Mouse (Mus musculus) forebrain, embryonic 11.5 days (tissue): Measurements from ENCODE around the gene AC124502.3. TPM values are rescaled to one million over a fixed set of nuclear protein-coding genes. Genes with fewer than 3 reads are reported as not detected.

Source experiments
- ATAC-seq: fragments of 200-750 bp; cut with Nextera tagmentation; replicated peaks from 2 replicates; pipeline ENCODE4 v1.8.0; 2017; ENCODE audit warnings: moderate TSS enrichment; ENCODE audit not compliant: low FRiP score
- DNase-seq: peaks from one replicate; pipeline ENCODE4 v3.0.0-alpha.2; 2017; ENCODE audit warnings: low spot score
- H3K27ac ChIP-seq: fragments of 300-500 bp; sonication (generic); 2 replicates; pipeline ENCODE4 v1.5.1; 2014; ENCODE audit warnings: low read depth, low read length
- H3K27me3 ChIP-seq: fragments of 300-500 bp; sonication (generic); 2 replicates; pipeline ENCODE4 v1.6.1; 2014; ENCODE audit warnings: mild to moderate bottlenecking, low read length, mixed read lengths; ENCODE audit not compliant: control insufficient read depth, insufficient read depth
- H3K36me3 ChIP-seq: fragments of 300-500 bp; sonication (generic); 2 replicates; pipeline ENCODE4 v1.6.1; 2014; ENCODE audit warnings: mild to moderate bottlenecking, low read length, moderate library complexity, mixed read lengths; ENCODE audit not compliant: control insufficient read depth, insufficient read depth
- H3K4me1 ChIP-seq: fragments of 300-500 bp; sonication (generic); replicated peaks from 2 replicates; pipeline ENCODE4 v1.6.1; 2014; ENCODE audit warnings: low read length, mixed read lengths; ENCODE audit not compliant: control insufficient read depth, insufficient read depth
- H3K4me2 ChIP-seq: fragments of 300-500 bp; sonication (generic); 2 replicates; pipeline ENCODE4 v1.6.1; 2014; ENCODE audit warnings: low read depth, mild to moderate bottlenecking, low read length, moderate library complexity, mixed read lengths; ENCODE audit not compliant: severe bottlenecking
- H3K4me3 ChIP-seq: fragments of 300-500 bp; sonication (generic); 2 replicates; pipeline ENCODE4 v1.5.1; 2014; ENCODE audit warnings: low read depth, low read length
- H3K9ac ChIP-seq: fragments of 300-500 bp; sonication (generic); 2 replicates; pipeline ENCODE4 v1.6.1; 2014; ENCODE audit warnings: low read length
- H3K9me3 ChIP-seq: fragments of 300-500 bp; sonication (generic); 2 replicates; pipeline ENCODE4 v1.6.1; 2016; ENCODE audit warnings: low read length, mixed read lengths; ENCODE audit not compliant: control insufficient read depth
- WGBS: fragments of 180-500 bp; shearing (Covaris S2); extraction: QIAGEN DNeasy Blood & Tissue Kit; methylation state at CpG from one replicate; pipeline ENCODE4 v1.1.7; 2014; 5-methylcytosine and 5-hydroxymethylcytosine counted together
- polyA plus RNA-seq: library from polyadenylated mRNA; unstranded; fragments of >200 nt; fragmentation: Nextera tagmentation; extraction: Ambion mirVana; gene quantifications from 2 replicates; pipeline ENCODE4 v1.2.1, GENCODE M21; 2014

AC124502.3 gene
- polyA plus RNA-seq, 1 experiment from 2014 or later: 4.2 TPM

- ATAC-seq (peak; percentile 71), DNase-seq (peak; percentile 90)
- no peaks in the 10 kb centered on the region for H3K9me3 ChIP-seq
- H3K27ac ChIP-seq: peak within 1 kb of the TSS; percentile 19
- peak within 1 kb of the TSS; percentile 97 for H3K4me2 ChIP-seq
- peaks cover 14% of the 10 kb centered on the region; the same call in 1 of the 2 replicates for H3K36me3 ChIP-seq
- peaks cover 21% of the 10 kb centered on the region for H3K4me1 ChIP-seq
- WGBS: 8% methylated on average over 14 of the region's 48 CpGs
- H3K27me3 ChIP-seq: no peaks in the 10 kb centered on the region
- H3K9ac ChIP-seq: peak within 1 kb of the TSS; percentile 88
- H3K4me3 ChIP-seq: peak within 1 kb of the TSS; percentile 57
Measured at GRCm38 (mm10) chr19:5098363-5099143, 59.9 kb downstream of the AC124502.3 start, which contains the start of gene Cnih2. Gene Cnih2 (minus strand): TSS chr19:5098521.

Other genes starting within 250 kb of the AC124502.3 start
- gene Rbm4, start 245.0 kb upstream of the AC124502.3 start, polyA plus RNA-seq: 100 and 110 TPM in 2 replicates
- gene Gm21992, start 227.3 kb upstream of the AC124502.3 start, polyA plus RNA-seq: 15.0 and 31.9 TPM in 2 replicates
- gene Rbm14, start 227.3 kb upstream of the AC124502.3 start, polyA plus RNA-seq: 139 and 144 TPM in 2 replicates
- 36.4 and 37.9 TPM in 2 replicates for gene Ccs, start 199.6 kb upstream of the AC124502.3 start, polyA plus RNA-seq
- 0.11 and 0.17 TPM in 2 replicates for gene Ccdc87, start 199.5 kb upstream of the AC124502.3 start, polyA plus RNA-seq
- 20.2 and 27.6 TPM in 2 replicates for gene Ctsf, start 183.8 kb upstream of the AC124502.3 start, polyA plus RNA-seq
- 1.8 and 2.2 TPM in 2 replicates for gene Actn3, start 161.0 kb upstream of the AC124502.3 start, polyA plus RNA-seq
- 12.3 and 15.7 TPM in 2 replicates for gene Zdhhc24, start 160.2 kb upstream of the AC124502.3 start, polyA plus RNA-seq
- 8.7 and 13.9 TPM in 2 replicates for gene Bbs1, start 132.3 kb upstream of the AC124502.3 start, polyA plus RNA-seq
- 152 and 172 TPM in 2 replicates for gene Dpp3, start 110.6 kb upstream of the AC124502.3 start, polyA plus RNA-seq
- 2.1 and 2.5 TPM in 2 replicates for gene Peli3, start 95.8 kb upstream of the AC124502.3 start, polyA plus RNA-seq
- gene Mrpl11, start 76.7 kb upstream of the AC124502.3 start, polyA plus RNA-seq: 136 and 145 TPM in 2 replicates
- not detected in 2 replicates for gene Npas4, start 48.6 kb upstream of the AC124502.3 start, polyA plus RNA-seq
- gene Slc29a2, start 15.0 kb upstream of the AC124502.3 start, polyA plus RNA-seq: 5.5 and 8.3 TPM in 2 replicates
- gene B4gat1, start 65 bp upstream of the AC124502.3 start, polyA plus RNA-seq: 35.2 and 40.4 TPM in 2 replicates
- 58.4 and 62.6 TPM in 2 replicates for gene Brms1, start 2.5 kb downstream of the AC124502.3 start, polyA plus RNA-seq
- 2.0 TPM in 2 replicates for gene Rin1, start 11.6 kb downstream of the AC124502.3 start, polyA plus RNA-seq
- 30.7 and 32.7 TPM in 2 replicates for gene Cd248, start 29.2 kb downstream of the AC124502.3 start, polyA plus RNA-seq
- gene Tmem151a, start 46.6 kb downstream of the AC124502.3 start, polyA plus RNA-seq: 1.2 and 1.8 TPM in 2 replicates
- gene Yif1a, start 49.6 kb downstream of the AC124502.3 start, polyA plus RNA-seq: 69.5 and 75.8 TPM in 2 replicates
- 93.2 and 112 TPM in 2 replicates for gene Cnih2, start 59.6 kb downstream of the AC124502.3 start, polyA plus RNA-seq
- gene Rab1b, start 68.2 kb downstream of the AC124502.3 start, polyA plus RNA-seq: 250 and 262 TPM in 2 replicates
- gene Klc2, start 79.7 kb downstream of the AC124502.3 start, polyA plus RNA-seq: 35.3 and 38.5 TPM in 2 replicates
- gene Pacs1, start 234.2 kb downstream of the AC124502.3 start, polyA plus RNA-seq: 32.2 and 33.2 TPM in 2 replicates